Mouse (Mus musculus) kidney, adult 11 months (tissue): ENCODE results near the gene Rd3.

Experiments
- DNase-seq: peaks from one replicate; pipeline ENCODE4 v3.0.0; 2022

Rd3 gene

DNA sequence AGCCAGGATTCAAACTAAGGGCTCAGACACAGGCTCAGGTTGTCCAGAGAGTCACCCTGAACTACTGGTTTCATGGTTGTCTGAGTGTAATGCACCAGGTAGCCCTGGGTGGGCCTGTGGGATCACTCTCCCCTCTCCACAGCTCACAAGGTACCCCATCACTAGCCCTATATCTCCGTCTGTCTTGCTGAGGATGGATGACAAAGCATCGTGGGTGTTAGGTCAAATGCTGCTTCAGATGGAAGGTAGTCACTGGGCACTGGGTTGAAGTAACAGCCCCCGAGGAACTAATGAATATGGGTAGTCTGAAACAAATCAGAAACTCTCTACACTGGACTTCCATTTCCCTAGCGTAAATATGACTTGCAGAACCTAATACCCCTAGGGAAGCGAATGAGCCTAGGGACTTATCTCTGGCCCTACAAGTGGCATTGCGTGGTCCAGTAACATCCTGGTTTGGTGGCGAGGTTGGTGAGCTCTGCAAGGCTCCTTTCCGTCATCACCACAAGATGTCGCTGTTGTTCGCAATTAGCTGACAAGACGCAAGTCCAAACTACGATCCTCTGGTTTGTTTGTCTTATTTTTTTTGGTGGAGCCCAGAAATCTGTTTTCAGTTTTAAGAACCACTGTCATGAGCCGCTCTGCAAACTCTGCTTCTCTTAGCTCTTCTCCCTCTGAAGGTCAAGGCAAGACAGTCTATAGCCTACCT lies 12.2 kb upstream of the Rd3 start:
- peak; percentile 72 for DNase-seq

DNA sequence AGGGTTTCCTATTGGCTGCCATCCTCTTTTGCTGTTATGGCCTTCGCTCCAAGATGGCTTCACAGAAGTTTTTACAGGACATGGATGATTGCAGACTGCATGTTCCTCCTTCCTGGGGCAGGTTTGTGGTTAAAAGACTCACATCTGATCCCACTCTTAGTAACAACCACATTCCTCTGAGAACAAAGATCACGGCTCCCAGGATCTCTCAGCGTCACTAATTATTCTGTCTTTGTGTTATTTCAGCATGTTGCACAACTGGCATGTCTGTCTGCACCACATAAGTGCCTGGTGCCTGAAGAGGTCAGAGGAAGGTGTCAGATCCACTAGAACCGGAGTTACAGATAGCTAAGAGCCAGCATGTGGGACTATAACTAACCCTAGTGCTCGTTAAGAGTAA lies 7.2 kb upstream of the Rd3 start:
- no peak for DNase-seq

DNA sequence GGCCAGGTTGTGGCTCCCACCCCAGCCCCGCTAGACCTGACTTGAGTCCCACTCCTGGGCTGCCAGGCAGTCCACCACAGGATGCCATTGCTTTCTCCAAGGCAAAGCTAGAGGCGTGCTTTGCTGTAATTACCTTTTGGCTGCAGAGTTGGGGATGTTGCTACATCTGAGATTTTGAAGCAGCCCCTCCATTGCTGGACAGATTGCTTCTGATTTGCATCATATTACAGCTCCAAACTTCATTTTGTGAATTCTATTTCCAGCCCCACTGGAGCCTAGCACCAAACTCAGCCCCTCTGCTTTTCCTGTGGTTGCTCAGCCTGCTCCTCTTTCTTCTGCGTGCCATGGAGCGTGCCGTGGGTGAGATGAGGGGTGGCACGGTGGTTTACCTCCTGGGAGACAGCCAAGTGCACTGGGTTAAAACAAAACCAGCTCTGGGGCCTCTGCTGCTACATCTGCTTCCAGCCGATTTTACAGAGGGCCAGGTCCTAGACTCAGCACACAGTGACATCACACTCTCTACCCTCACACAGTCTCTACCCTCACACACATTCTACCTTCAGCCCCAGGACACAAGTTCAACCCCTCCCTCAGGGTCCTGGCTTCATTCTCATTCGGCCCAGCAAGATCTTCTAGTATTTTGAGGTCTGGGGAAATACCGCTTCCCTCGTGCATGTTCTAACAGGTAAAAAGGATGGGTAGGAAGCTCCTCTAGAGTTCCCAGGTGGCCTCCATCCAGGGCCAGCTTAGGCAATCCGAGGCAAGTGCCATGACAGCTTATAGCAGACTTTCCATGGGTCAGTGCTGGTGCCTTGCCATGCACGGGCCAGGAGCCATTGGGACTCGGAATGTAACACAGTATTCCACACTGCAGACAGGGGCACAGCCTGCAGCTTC lies 2.4 kb upstream of the Rd3 start:
- DNase-seq = peak; percentile 67

- DNase-seq = no peak
Measured at GRCm38 (mm10) chr1:191981426-191982102, 4.4 kb downstream of the Rd3 start.

DNA sequence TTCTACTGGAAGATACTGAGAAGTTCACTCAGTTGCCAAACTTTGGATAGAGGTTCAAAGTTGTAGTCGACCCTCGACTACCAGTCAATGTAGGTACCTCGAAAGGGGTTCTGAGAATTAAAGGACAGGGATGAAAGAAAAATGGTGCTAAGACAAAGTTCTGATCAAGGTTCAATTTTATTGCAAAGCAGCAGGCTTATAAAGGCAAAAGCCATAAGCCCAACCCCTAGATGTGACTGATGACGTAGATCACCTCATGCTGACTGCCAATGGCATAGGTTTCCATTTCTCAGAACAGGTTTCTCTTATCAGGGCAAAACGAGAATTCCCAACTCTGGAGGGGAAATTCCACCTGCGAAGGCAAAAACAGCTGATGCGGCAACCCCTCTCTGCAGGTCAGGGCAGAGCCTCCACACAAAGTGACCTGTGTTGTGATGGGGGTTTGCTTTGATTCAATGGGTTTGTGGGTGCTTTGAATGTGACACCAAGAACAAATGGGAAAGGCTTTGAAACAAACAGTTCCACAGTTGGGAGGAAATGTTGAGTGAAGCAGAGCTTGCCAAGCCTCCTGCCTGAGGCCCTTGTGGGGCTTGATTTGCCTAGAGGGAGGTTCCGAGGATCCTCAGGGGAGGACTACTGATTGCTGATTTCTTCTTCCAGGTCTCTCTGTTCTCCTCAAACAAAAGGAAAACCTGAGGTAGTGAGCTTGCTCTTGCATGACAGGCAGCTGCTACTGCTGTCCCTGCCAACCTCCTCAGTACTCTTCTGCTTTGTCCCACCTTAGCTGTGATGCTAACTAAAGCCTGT lies 9.7 kb downstream of the Rd3 start:
- DNase-seq = no peak

- DNase-seq = no peak
Measured at GRCm38 (mm10) chr1:191987481-191987769, 10.3 kb downstream of the Rd3 start.

DNA sequence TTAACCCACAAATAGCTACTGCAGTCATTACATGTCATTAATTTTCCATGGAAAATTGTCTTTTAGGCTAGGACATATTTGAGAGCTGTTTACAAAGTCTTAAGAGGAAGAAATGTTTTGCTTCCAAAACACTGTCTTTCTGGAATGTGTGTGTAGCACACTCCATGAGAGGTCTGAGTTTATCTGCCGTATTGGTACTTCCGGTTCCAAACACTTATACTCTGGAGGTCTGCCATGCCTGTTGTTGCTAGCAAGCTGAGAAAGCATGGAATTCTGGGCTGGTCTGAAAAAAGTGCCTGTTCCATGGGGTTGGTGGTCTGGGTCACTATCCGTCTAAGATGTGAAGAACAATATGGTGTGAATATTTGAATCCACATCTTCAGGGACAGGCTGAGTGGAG lies 11.5 kb downstream of the Rd3 start:
- no peak for DNase-seq

- no peak for DNase-seq
Measured at GRCm38 (mm10) chr1:191989060-191989459, 11.9 kb downstream of the Rd3 start.

DNA sequence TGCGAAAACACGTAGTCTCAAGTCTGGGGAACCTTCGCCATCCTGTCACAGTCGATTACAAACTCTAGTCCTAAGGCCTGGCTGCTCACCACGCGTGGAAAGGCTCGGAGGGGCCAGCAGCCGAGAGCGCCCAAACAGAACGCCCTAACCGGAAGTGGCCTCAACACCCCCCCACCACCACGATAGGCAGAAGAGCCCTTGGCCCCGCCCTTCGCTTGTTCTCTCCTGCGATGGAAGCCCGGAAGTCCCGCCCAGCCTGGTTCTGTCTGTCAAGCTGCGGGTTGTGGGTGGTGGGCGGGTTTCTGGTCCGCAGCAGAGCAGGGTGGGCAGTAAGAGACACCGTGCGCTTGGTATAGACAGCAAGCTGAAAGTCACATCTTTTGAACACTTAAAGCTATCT lies 12.8 kb downstream of the Rd3 start:
- peak; percentile 93 for DNase-seq

DNA sequence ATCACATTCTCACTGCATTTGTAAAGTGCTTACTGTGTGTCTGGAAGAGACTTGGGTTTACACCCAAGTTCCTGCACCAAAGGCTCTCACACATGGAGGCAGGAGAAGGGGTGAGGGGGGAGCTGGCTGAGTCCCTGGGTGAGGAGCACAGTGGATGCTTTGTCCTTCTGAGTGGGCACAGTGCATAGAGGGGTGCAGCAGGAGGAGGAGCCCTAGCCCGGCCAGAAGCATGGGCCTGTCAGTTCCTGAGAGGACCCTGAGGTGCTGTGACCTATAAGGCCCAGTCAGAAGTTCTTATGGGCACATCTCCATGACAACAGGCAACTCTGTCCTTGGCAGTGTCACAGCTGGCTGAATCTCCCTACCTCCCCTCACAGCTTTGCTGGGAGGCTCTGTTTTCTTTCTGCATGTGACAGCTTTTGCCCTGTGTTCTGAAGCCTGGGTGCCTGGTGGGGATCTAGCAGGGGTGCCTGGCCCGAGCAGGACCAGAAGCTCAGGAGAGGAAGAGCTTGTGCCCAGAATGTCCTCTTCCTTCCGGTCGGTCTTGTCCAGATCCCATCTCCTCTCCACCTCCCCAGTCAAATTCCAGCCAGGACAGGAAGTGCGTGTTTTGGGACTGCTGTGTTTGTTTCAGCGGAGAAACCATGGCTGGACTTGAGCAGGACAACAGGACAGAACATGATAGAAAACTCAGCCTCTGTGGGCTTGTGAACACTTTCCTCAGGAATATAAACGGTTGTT lies 15.0 kb downstream of the Rd3 start:
- no peak for DNase-seq

GRCm38 (mm10) chr1:191994476-191994875 lies 17.3 kb downstream of the Rd3 start:
- DNase-seq = no peak

DNA sequence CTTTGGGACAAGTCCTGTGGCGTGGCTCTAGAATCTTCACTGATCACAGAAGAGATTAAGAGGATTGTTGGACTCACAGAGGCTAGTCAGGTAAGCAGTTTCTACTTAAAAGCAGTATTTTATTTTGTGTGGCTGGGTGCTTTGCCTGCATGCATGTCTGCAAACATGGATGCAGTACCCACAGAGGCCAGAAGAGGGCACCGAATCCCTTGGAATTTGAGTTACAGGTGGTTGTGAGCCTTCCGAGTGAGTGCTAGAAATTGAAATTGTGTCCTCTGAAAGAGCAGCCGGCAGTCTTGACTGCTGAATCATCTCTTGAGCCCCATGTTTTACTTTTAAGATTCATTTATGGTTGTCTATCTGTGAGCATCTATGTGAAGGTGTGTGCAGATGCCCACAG lies 18.3 kb downstream of the Rd3 start:
- DNase-seq = peak; percentile 51

DNA sequence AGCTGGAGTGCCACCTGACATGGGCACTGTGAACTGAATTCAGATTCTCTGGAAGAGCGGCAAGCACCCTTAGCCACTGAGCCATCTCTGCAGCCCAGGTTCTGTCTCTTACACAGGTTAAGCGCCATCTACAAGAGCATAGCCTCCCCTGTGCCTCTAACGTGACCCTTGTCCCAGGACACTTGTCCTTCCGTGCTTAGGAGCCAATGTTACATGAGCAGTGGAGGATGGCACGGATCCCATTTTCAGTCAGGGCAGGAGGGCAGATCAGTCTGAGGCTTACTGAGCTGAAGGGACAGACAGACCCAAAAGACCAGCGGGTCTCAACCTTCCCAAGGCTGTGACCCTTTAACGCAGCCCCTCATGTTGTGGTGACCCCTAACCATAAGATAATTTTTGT lies 18.7 kb downstream of the Rd3 start:
- DNase-seq = peak; percentile 72

GRCm38 (mm10) chr1:191996621-191997185 lies 19.5 kb downstream of the Rd3 start:
- DNase-seq = peak; percentile 59

DNA sequence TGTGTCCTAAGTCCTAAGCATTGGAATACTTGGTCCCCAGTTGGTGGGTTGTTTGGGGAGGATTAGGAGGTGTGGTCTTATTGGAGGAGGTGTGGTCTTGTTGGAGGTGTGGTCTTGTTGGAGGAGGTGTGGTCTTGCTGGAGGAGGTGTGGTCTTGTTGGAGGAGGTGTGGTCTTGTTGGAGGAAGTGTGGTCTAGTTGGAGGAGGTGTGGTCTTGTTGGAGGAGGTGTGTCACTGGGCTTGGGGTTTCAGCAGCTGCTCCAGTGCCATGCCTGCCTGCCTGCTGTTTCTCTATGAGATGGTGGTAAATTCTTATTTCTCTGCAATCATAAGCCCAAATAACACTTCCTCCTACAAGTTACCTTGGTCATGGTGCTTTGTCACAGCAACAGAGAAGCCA lies 21.9 kb downstream of the Rd3 start:
- no peak for DNase-seq
